ENCODE assay signal across 14 mouse cellular contexts in the genomic region with DNA sequence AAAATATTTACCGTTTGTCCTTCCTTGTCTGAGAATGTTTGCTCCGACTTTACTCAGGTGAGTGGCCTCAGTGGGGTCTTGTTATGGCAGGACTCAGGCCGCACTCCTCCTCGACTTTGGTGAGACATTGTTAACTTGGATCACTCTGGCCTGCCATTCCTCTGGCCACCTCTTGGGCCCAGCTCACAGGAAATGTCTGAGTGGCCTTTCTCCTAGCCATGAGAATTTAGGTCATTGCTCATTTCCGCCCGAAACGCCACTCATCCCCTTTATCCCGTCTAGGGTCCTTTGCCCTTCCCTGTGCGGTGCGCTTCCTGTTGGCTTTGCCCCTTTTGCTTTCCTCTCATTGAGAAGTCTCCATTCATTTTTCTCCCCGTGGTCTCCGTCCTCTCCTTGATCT. TPM values are rescaled to one million over a fixed set of nuclear protein-coding genes. Genes with fewer than 3 reads are reported as not detected.
DNase-seq lines count a peak whose midpoint lies in the region; ATAC-seq and TF ChIP-seq lines count a peak whose summit lies in the region.
"Had no signal": no experiment of that assay in that cellular context is flagged by ENCODE, and none has a peak within 500 bp of the region (broad histone marks: within the 10 kb centered on the region; RNA-seq: fewer than 3 reads in every experiment).

No protein-coding gene starts in this region.

- no peaks in the 10 kb centered on the region for H3K9me3 ChIP-seq in heart, embryonic 11.5 days (replicated peaks; ENCODE audit: control insufficient read depth, low read length)
- H3K9me3 ChIP-seq in kidney, postnatal 0 days (replicated peaks; ENCODE audit: low read length), result no peaks in the 10 kb centered on the region
- H3K9me3 ChIP-seq in lung, embryonic 15.5 days, result no peaks in the 10 kb centered on the region
- H3K9me3 ChIP-seq: limb, embryonic 15.5 days; midbrain, embryonic 12.5 days; neural tube, embryonic 15.5 days had no signal

- H3K27me3 ChIP-seq in heart, embryonic 11.5 days (ENCODE audit: control insufficient read depth, insufficient read depth, low read length), result no peaks in the 10 kb centered on the region
- H3K27me3 ChIP-seq in kidney, postnatal 0 days (ENCODE audit: insufficient read depth, low read length), result no peaks in the 10 kb centered on the region
- no peaks in the 10 kb centered on the region for H3K27me3 ChIP-seq in lung, embryonic 15.5 days
- H3K27me3 ChIP-seq: limb, embryonic 15.5 days; midbrain, embryonic 12.5 days; neural tube, embryonic 15.5 days had no signal

- H3K9ac ChIP-seq in heart, embryonic 11.5 days (ENCODE audit: low read depth, low read length), result no peak overlapping the region
- H3K9ac ChIP-seq in kidney, postnatal 0 days (ENCODE audit: low read depth, low read length), result no peak overlapping the region
- no peak overlapping the region for H3K9ac ChIP-seq in lung, embryonic 15.5 days
- H3K9ac ChIP-seq: limb, embryonic 15.5 days; midbrain, embryonic 12.5 days; neural tube, embryonic 15.5 days had no signal

- peak; percentile 74 for DNase-seq in heart, adult 11 months
- no peak for DNase-seq in kidney, postnatal 0 days (ENCODE audit: low spot score)
- DNase-seq in kidney, adult 11 months, result no peak
- no peak for DNase-seq in lung, adult 18-20 months
- DNase-seq in ZHBTc4 (ENCODE audit: low read depth, low spot score), result peak; percentile 67
- no peak for DNase-seq in cerebellum, adult 18-20 months
- DNase-seq: cerebellum, adult 2 months; gastrocnemius, postnatal 25 days; layer of hippocampus, adult 9-11 months had no signal

- no peak for ATAC-seq in heart, embryonic 11.5 days (replicated peaks; ENCODE audit: insufficient number of reproducible peaks, low FRiP score, low TSS enrichment)
- ATAC-seq in kidney, postnatal 0 days (replicated peaks; ENCODE audit: low FRiP score, low read depth), result no peak
- no peak for ATAC-seq in lung, embryonic 15.5 days (ENCODE audit: borderline replicate concordance, extremely low read depth, low FRiP score, low TSS enrichment)

- no peaks in the 10 kb centered on the region for H3K36me3 ChIP-seq in heart, embryonic 11.5 days (ENCODE audit: control insufficient read depth, insufficient read depth, low read length)
- no peaks in the 10 kb centered on the region for H3K36me3 ChIP-seq in kidney, postnatal 0 days (ENCODE audit: insufficient read depth, low read length)
- H3K36me3 ChIP-seq in lung, embryonic 15.5 days, result no peaks in the 10 kb centered on the region
- H3K36me3 ChIP-seq: limb, embryonic 15.5 days; midbrain, embryonic 12.5 days; neural tube, embryonic 15.5 days had no signal

- no peaks in the 10 kb centered on the region for H3K4me1 ChIP-seq in heart, embryonic 11.5 days (ENCODE audit: control insufficient read depth, insufficient read depth, low read length)
- peaks cover 7% of the 10 kb centered on the region for H3K4me1 ChIP-seq in kidney, postnatal 0 days (replicated peaks; ENCODE audit: insufficient read depth, low read length)
- peaks cover 9% of the 10 kb centered on the region for H3K4me1 ChIP-seq in lung, embryonic 15.5 days
- H3K4me1 ChIP-seq: midbrain, embryonic 12.5 days; neural tube, embryonic 15.5 days had no signal

- no peak overlapping the region for H3K4me3 ChIP-seq in heart, embryonic 11.5 days (ENCODE audit: low read depth, low read length)
- H3K4me3 ChIP-seq in kidney, postnatal 0 days (replicated peaks; ENCODE audit: low read depth, low read length), result no peak overlapping the region
- H3K4me3 ChIP-seq in lung, embryonic 15.5 days, result no peak overlapping the region
- H3K4me3 ChIP-seq: limb, embryonic 15.5 days; midbrain, embryonic 12.5 days; neural tube, embryonic 15.5 days had no signal

- WGBS in heart, embryonic 11.5 days (ENCODE audit: insufficient replicate concordance), result 87% methylated on average over 12 of the region's 12 CpGs
- WGBS in kidney, postnatal 0 days, result 82% methylated on average over 12 of the region's 12 CpGs
- 81% methylated on average over 12 of the region's 12 CpGs for WGBS in lung, embryonic 15.5 days

- H3K4me2 ChIP-seq in heart, embryonic 11.5 days, result no peak overlapping the region
- no peak overlapping the region for H3K4me2 ChIP-seq in kidney, postnatal 0 days (ENCODE audit: low read length)
- no peak overlapping the region for H3K4me2 ChIP-seq in lung, embryonic 15.5 days
- H3K4me2 ChIP-seq: limb, embryonic 15.5 days; midbrain, embryonic 12.5 days; neural tube, embryonic 15.5 days had no signal

- TF ChIP-seq CTCF in kidney, postnatal 0 days (IDR thresholded peaks at IDR 0.05; ENCODE audit: low read depth), result peak; percentile 15; the same call in 1 of the 2 replicates

- no peak overlapping the region for H3K27ac ChIP-seq in heart, embryonic 11.5 days (ENCODE audit: low read depth, low read length)
- H3K27ac ChIP-seq in kidney, postnatal 0 days, result no peak overlapping the region
- H3K27ac ChIP-seq in lung, embryonic 15.5 days, result peak overlapping the region; percentile 43; the same call in 1 of the 2 replicates
- H3K27ac ChIP-seq: limb, embryonic 15.5 days; midbrain, embryonic 12.5 days; neural tube, embryonic 15.5 days had no signal

RNA-seq across cellular contexts. Expression of a gene that starts 10.2 kb away (rescaled TPM):
- 16.7 and 17.5 TPM in 2 replicates for polyA plus RNA-seq in heart, embryonic 11.5 days (2014; fragmentation: Nextera tagmentation; extraction: Ambion mirVana)
- polyA plus RNA-seq in kidney, postnatal 0 days (2015; fragmentation: Nextera tagmentation; extraction: Ambion mirVana), result 12.7 and 12.8 TPM in 2 replicates
- polyA plus RNA-seq in lung, embryonic 15.5 days (2015; fragmentation: Nextera tagmentation; extraction: Ambion mirVana), result 20.6 and 21.2 TPM in 2 replicates

Comparison
In these comparisons a context has a peak if more than half of its experiments do, and no peak if none do; other contexts are left out.
1. DNase-seq: peak in heart, adult 11 months (single experiment) and ZHBTc4 (single experiment); none in kidney, postnatal 0 days (single experiment), kidney, adult 11 months (single experiment), lung, adult 18-20 months (0 of 2) and cerebellum, adult 18-20 months (0 of 2).